Mouse (Mus musculus) frontal cortex, adult 2 months (tissue): ENCODE results near the gene Nfx1. TPM values are rescaled to one million over a fixed set of nuclear protein-coding genes. Genes with fewer than 3 reads are reported as not detected.

ENCODE experiments used
- polyA plus RNA-seq: library from polyadenylated mRNA; depleted of rRNA; stranded (reverse); fragments of >200 nt; gene quantifications from 2 replicates; pipeline ENCODE4 v1.2.3, GENCODE M21; 2012; rRNA removed

Gene Nfx1
- polyA plus RNA-seq, 1 experiment: 103 TPM

Other genes starting within 250 kb of the Nfx1 start
- gene Dnaja1, start 248.8 kb upstream of the Nfx1 start, polyA plus RNA-seq: 116 and 127 TPM in 2 replicates
- 49.0 and 54.8 TPM in 2 replicates for gene Smu1, start 213.0 kb upstream of the Nfx1 start, polyA plus RNA-seq
- gene B4galt1, start 116.9 kb upstream of the Nfx1 start, polyA plus RNA-seq: 4.7 and 5.2 TPM in 2 replicates
- not detected in 2 replicates for gene Spink4, start 50.9 kb upstream of the Nfx1 start, polyA plus RNA-seq
- gene Bag1, start 22.6 kb upstream of the Nfx1 start, polyA plus RNA-seq: 165 and 177 TPM in 2 replicates
- gene Chmp5, start 22.5 kb upstream of the Nfx1 start, polyA plus RNA-seq: 110 and 116 TPM in 2 replicates
- gene Aqp7, start 77.2 kb downstream of the Nfx1 start, polyA plus RNA-seq: 0.04 TPM in 1 of 2 replicates, not detected in the other
- gene Aqp3, start 127.3 kb downstream of the Nfx1 start, polyA plus RNA-seq: 0.26 and 1.1 TPM in 2 replicates
- gene Nol6, start 153.5 kb downstream of the Nfx1 start, polyA plus RNA-seq: 64.1 and 67.0 TPM in 2 replicates
- gene Ube2r2, start 164.8 kb downstream of the Nfx1 start, polyA plus RNA-seq: 167 and 168 TPM in 2 replicates